Mouse (Mus musculus) liver, adult 2 months (tissue): ENCODE measurements around the gene Anapc7.

Source experiments
- CTCF ChIP-seq: fragments of 200-500 bp; IDR thresholded peaks from 2 replicates; pipeline ENCODE4 v1.5.1; 2011; ENCODE audit warnings: low read depth, low read length, control low read depth
- POLR2A ChIP-seq: fragments of 200-500 bp; IDR thresholded peaks from 2 replicates; pipeline ENCODE4 v1.6.1; 2011; ENCODE audit warnings: low read length, control low read depth; ENCODE audit not compliant: insufficient read depth; ENCODE audit errors: extremely low read depth

- TF ChIP-seq CTCF, result no peak
- no peak for TF ChIP-seq POLR2A
Observed at GRCm38 (mm10) chr5:122448869-122449268, 27.4 kb downstream of the Anapc7 start.
